Mouse (Mus musculus) MEL (cell line): Measurements from ENCODE around the gene 2210017I01Rik.

Experiments used
- JUND ChIP-seq: IDR thresholded peaks from 2 replicates; pipeline ENCODE4 v1.6.1; 2011; ENCODE audit warnings: low read depth, mild to moderate bottlenecking, improper control_type of control experiment, low read length
- MAZ ChIP-seq: IDR thresholded peaks from 2 replicates; pipeline ENCODE4 v1.6.1; 2012; ENCODE audit warnings: low read depth, mild to moderate bottlenecking, inconsistent platforms, low read length, improper control_type of control experiment
- NRF1 ChIP-seq: IDR thresholded peaks from 2 replicates; pipeline ENCODE4 v1.6.1; 2014; ENCODE audit warnings: low read depth, mild to moderate bottlenecking, inconsistent platforms, low read length, improper control_type of control experiment, moderate library complexity; ENCODE audit not compliant: poor library complexity, insufficient read depth, severe bottlenecking
- TBP ChIP-seq: IDR thresholded peaks from 2 replicates; pipeline ENCODE4 v1.8.0; 2011; ENCODE audit warnings: low read depth, low read length, improper control_type of control experiment

- TF ChIP-seq MAZ (no peak), TBP (no peak), JUND (no peak), NRF1 (no peak)
These were observed 5.1 kb downstream of the 2210017I01Rik start for GRCm38 (mm10) chr3:92602169-92602568.
